Mouse (Mus musculus) gastrocnemius, postnatal 36 days (tissue): ENCODE data around the gene Dennd6b. TPM values are rescaled to one million over a fixed set of nuclear protein-coding genes. Genes with fewer than 3 reads are reported as not detected.

Experiments
- DNase-seq, 2 experiments: peaks; one replicate each; pipeline ENCODE4 v3.0.0; 2022
- intact Hi-C: fragments of 180-260 bp; cut with DNase I; formaldehyde crosslinking; loops from one replicate; pipeline ENCODE4 v1.15.1; 2025
- total RNA-seq, 2 experiments: library from RNA; stranded (reverse); gene quantifications; 2 replicates each; pipeline ENCODE4 v1.2.3; 2021

Gene Dennd6b
- total RNA-seq, 2 experiments from 2014 or later: 7.6 to 9.0 TPM

- no peak for DNase-seq
- intact Hi-C loops: no loop called here
Observed at GRCm38 (mm10) chr15:89184141-89184936, 12.0 kb downstream of the Dennd6b start.

GRCm38 (mm10) chr15:89182842-89183241, 13.5 kb downstream of the Dennd6b start:
- intact Hi-C loops: no loop called here
- no peak for DNase-seq

DNA sequence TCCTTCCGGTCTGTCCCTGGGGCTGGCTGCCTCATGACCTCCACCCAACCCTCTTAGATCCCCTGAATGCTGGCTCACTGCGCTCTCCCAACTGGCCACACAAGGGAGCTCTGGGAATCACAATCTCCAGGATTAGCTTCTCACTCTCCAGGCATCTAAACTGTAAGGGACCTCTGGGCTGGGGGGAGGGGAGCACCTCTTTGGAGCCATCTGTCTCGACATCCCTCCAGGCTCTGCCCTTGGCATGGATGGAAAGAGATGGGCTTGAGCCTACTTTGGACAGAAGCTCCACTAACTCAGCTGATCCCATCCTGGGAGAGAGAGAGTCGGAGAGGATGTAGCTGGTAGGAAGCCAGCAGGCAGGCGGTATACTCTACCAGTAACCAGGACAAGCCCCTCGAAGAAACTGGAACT, 14.0 kb downstream of the Dennd6b start:
- DNase-seq: no peak
- intact Hi-C loops: no loop called here

GRCm38 (mm10) chr15:89181561-89182270, 14.6 kb downstream of the Dennd6b start:
- no peak for DNase-seq
- intact Hi-C loops: no loop called here

- intact Hi-C loops: no loop called here
- DNase-seq: peak; percentile 67 to 76
Observed at GRCm38 (mm10) chr15:89180571-89181229, 15.6 kb downstream of the Dennd6b start, which contains the start of gene Plxnb2. TSS of gene Plxnb2 (minus strand) at chr15:89180788.

- intact Hi-C loops: no loop called here
- peak in 1 of 2 experiments; percentile 31 for DNase-seq
Observed at GRCm38 (mm10) chr15:89180081-89180541, 16.2 kb downstream of the Dennd6b start.

DNA sequence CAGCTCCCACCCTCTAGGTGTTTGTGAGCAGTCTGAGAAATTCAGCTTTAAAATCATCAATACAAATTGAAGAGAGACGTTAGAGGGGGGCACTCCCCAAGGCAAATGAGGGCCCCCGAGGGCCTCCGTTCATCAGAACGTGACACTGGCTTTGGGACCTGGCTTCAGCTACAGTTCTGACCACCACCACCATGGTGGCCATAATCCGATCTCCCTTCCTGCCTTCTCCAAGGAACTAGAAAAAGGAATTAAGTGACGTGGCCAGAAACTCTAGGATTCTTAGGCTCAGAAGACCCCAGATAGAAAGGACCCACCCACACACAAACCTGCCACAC, 16.7 kb downstream of the Dennd6b start:
- intact Hi-C loops: loop anchor here (5.0 kb wide), 1 partner anchor 37 kb away; the partner anchor contains the start of gene Mapk12
- DNase-seq: no peak

GRCm38 (mm10) chr15:89178954-89179629, 17.2 kb downstream of the Dennd6b start:
- intact Hi-C loops: loop anchor here (5.0 kb wide), 1 partner anchor 37 kb away; the partner anchor contains the start of gene Mapk12
- peak; percentile 58 to 66 for DNase-seq

- intact Hi-C loops: loop anchor here (5.0 kb wide), 1 partner anchor 36 kb away; the partner anchor contains the start of gene Mapk12
- DNase-seq: no peak
Observed at GRCm38 (mm10) chr15:89178260-89178860, 17.9 kb downstream of the Dennd6b start.

- DNase-seq: no peak
- intact Hi-C loops: loop anchor here (5.0 kb wide), 1 partner anchor 35 kb away; the partner anchor contains the start of gene Mapk12
Observed at GRCm38 (mm10) chr15:89177576-89178259, 18.6 kb downstream of the Dennd6b start.

GRCm38 (mm10) chr15:89177121-89177520, 19.2 kb downstream of the Dennd6b start:
- intact Hi-C loops: loop anchor here (5.0 kb wide), 1 partner anchor 35 kb away; the partner anchor contains the start of gene Mapk12
- peak; percentile 59 to 63 for DNase-seq

DNA sequence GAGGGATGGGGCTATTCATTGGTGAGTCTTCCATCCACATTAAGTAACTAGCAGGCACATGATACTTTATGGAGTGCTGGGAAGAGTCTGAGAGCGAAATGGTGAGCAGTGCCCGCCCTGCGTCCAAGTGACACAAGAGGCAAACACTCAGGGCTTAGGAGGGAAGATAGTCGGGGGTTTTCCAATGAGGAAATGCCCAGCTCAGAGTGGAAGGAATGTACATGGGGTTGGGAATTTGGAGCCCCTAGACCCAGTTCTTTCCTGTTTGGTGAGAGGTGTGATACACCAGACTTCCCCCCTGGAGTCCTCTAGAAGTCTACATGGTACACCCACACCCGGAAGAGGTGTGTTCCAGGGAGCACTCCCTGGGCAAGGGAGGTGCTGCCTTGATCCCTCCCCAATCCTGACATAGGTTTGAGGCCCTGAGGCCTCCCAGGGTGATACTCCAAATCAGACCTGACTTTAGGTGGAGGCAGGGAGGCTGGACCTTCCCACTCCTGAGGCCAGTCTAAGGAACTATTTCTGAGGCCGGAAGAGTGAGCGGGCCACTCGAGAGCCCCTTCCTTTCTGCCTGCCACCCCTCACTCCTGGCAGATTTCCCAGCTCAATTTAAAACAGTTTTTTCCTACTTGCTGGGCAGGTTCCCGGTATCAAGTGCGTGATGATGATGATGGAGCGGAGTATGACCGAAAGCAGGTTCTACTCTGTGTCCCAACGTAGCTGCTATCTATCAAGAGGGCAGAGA, 20.7 kb downstream of the Dennd6b start:
- DNase-seq: no peak
- intact Hi-C loops: loop anchor here (5.0 kb wide), 1 partner anchor 33 kb away; the partner anchor contains the start of gene Mapk12

DNA sequence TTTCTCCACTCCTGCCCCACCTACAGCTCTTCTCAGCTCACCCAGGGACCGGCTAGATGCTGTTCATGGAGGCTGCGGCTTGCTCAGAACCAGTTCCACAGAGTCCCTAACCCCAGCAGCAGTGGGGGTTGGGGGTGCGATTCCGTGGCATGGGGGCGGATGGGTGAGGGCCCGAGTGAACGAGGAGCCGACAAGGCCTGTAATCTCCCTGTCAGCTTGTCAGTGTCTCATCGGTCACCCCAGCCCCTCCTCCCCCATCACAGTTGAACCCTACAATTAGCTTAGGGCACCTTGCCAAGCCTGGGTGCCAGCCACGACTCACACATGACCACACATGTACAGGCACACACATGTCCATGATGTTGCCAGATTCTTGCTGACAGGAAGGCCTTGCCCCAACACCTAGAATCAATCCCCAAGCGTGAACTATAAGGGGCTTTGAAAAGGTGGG, 21.4 kb downstream of the Dennd6b start:
- no peak for DNase-seq
- intact Hi-C loops: loop anchor here (5.0 kb wide), 1 partner anchor 33 kb away; the partner anchor contains the start of gene Mapk12

DNA sequence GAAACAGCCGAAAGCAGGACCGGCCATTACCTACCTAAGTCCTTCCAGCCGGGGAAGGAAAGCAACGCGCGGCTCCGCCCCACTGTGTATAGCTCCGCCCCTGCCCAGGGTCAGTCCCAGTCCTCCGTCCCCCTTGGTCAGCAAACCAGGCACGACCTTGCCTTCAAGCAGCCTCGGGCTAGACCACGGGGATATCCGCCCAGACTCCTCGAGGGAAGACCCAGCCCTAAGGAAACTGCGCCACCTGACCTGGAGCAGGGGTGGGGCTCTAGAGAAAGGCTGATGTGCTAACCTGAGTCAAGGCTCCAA, 22.4 kb downstream of the Dennd6b start:
- peak in 1 of 2 experiments; percentile 37 for DNase-seq
- intact Hi-C loops: no loop called here

GRCm38 (mm10) chr15:89173024-89173905, 23.0 kb downstream of the Dennd6b start:
- no peak for DNase-seq
- intact Hi-C loops: no loop called here

- DNase-seq: no peak
- intact Hi-C loops: no loop called here
Observed at GRCm38 (mm10) chr15:89172276-89172935, 23.9 kb downstream of the Dennd6b start.

DNA sequence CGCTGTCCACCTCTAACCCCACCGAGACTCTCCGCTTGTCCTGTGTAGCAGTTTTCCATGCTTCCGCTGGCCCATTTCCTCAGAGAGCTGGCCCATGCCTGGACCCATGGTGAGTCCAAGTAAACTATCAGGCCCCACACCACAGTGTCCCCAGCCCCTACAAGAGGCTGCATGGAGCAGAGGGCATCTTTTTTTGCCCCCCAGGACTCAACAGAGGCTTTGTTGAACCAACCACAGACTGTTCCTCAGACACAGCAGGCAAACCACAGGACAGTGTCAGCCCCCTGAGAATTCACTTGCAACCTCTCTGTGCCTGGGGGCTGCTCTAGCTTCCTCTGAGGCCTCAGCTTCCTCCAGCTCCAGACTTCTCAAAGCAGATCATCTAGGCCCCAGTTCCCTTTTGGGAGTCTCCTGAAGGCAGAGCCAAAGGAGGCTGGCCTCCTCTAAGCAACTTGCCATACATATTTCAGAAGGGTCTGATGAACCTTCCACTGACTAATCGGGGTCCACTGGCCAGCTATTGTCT, 24.7 kb downstream of the Dennd6b start:
- intact Hi-C loops: no loop called here
- DNase-seq: no peak
